Mouse (Mus musculus): ENCODE data around the gene Rfng. TPM values are rescaled to one million over a fixed set of nuclear protein-coding genes. Genes with fewer than 3 reads are reported as not detected.
"Not testable (repeated sequence)": the region's sequence is repeated elsewhere in the genome, so short reads cannot be mapped to it uniquely, and the experiment has no call there.

The Rfng gene
- 10 to 100 TPM; 15.9 to 20.6 TPM for total RNA-seq (2021)
- long read RNA-seq, experiment 1, transcript Rfng-201 (8 exons, 2,118 nt): major isoform, 5 of 13 reads
- long read RNA-seq, experiment 1, partial matches to known transcripts: 0 of 13 reads
- long read RNA-seq, experiment 1, other reads (novel, unspliced or antisense): 7 of 13 reads
- long read RNA-seq, experiment 2, transcript Rfng-201 (8 exons, 2,118 nt): major isoform, 10 of 23 reads
- long read RNA-seq, experiment 2, partial matches to known transcripts: 1 of 23 reads
- long read RNA-seq, experiment 2, other reads (novel, unspliced or antisense): 11 of 23 reads

- peak; percentile 92 for DNase-seq
These were observed at the start of gene Rfng, which contains the start of gene Gps1 for GRCm38 (mm10) chr11:120784064-120784791. TSS of gene Rfng (minus strand) at chr11:120784207. TSS of gene Gps1 (plus strand) at chr11:120784272.

DNA sequence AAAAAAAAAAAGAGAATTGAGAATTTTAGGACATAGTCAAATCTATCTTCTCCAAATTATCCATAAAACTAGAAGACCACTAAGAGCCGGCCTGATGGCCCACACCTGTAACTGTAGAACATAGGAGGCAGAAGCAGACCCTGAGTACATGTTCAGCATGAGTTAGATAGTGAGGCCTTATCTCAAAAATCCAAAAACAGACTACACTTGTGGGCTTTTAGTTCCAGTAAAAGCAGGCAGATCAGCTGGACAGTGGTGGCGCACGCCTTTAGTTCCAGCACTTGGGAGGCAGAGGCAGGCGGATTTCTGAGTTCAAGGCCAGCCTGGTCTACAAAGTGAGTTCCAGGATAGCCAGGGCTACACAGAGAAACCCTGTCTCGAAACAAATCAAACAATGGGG is 49.0 kb upstream of the Rfng start:
- not testable (repeated sequence) for DNase-seq

GRCm38 (mm10) chr11:120831659-120832440 is 47.8 kb upstream of the Rfng start:
- no peak for DNase-seq

DNA sequence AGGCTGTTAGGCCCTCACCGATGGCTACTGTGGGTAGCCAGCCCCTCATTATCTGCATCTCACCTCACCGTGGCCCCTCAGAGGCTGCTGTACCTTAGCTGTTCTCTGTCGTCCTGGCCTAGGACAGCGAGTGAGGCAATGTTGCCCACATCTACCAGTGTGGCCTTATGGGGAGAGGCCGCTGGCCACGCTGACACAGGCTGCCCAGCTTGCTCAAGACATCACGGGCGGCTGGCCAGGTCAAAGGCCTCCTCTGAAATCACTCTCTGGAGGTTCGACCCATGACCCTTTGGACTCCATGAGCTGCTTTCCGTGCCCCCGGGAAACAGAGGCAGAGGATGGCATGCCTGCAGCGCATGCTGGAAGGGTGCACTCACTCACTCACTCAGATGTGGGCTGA is 46.7 kb upstream of the Rfng start:
- peak; percentile 74 for DNase-seq

- no peak for DNase-seq
These were observed 45.9 kb upstream of the Rfng start for GRCm38 (mm10) chr11:120829757-120830532.

DNA sequence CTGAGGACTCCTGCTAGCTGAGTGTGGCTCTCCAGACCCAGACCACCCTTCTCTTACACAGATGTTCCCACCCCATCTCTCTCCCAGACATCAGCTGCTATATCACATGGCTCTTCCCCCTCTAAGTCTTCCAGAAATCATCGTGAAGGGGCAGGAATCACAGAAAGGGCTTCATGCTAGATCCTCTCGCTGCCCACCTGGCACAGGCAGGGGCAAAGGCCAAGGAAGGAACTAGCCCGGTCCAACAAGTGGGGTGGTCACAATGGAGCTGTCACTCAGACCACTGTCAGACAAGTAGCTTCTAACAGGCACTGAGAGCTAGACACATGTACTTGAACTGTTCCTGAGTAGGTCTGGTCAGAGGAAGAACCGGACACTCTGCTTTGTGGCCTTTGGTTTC is 44.4 kb upstream of the Rfng start:
- DNase-seq: no peak

DNA sequence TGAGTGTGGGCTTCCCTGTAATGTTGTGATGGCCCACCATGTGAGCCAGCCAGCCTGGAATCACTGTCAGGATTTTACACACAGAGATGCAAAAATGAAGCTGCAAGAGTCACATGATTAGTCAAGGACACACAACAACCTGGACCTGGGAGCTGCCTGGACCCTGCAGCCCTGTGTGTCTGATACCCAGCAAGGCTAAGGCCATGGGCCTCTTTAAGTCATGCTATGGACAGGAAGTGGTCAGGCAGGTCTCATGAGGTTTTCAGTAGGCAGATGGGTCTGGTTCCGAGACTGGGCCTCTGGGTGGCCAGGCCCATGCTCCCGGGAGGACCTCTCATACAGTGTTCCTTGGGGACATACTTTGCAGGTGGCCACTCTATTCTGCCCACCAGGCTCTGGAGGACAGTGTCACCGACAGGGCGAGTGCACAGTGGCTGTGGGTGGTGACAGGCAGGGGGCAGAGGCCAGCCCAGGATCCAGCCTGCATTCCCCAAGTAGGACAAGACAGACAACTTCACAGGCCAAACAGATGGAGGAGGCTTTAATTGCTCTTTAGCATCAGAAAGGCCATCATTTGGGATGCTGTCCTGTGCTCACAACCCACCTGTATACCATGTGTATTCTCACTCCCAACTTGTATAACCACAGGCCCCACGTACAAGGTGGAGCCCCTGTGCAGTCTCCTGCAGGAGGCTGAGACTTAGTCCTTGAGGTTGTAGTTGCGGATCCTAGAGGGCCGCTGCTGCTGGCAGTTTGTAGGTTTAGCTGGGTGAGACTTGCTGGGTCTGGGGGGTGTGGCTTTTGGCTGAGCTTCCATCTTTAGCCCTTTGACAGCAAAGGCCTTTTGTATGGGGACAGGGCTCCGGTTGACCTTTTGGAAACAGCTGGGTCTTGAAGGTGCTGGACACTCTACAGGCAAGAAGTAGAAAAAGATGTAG is 42.3 kb upstream of the Rfng start:
- DNase-seq: no peak

DNA sequence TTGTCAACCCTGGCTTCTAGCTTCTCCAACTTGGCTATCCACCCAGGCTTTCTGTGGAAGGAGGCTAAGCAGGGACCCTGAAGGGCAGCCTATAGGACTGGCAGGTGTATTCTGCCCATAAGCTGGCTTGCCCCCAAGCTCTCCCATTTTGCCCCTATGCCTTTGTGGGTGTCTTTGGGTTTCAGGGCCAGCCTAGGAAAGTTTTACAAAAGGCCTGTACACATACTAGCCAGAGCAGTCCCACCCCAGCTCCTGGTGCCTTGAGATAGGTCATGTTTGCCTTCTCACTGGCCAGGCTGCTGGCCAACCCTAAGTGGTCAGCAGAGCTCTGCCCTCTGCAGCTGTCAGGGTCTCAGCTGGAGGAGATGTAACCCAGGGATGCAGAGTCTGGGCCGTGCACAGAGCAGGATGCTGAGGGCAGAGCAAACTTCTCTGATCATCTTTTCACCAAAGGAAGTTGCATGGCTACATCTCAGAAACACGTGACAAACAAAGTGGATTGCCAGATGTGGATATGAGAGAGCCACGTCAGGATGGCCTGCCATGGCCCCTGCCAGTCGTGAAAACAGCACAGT is 41.4 kb upstream of the Rfng start:
- DNase-seq: no peak

GRCm38 (mm10) chr11:120824787-120825288 is 40.8 kb upstream of the Rfng start:
- DNase-seq: no peak

GRCm38 (mm10) chr11:120823956-120824786 is 40.2 kb upstream of the Rfng start, which contains the start of gene Fasn:
TSS of gene Fasn (minus strand) at chr11:120824547.
- peak; percentile 97 for DNase-seq

DNA sequence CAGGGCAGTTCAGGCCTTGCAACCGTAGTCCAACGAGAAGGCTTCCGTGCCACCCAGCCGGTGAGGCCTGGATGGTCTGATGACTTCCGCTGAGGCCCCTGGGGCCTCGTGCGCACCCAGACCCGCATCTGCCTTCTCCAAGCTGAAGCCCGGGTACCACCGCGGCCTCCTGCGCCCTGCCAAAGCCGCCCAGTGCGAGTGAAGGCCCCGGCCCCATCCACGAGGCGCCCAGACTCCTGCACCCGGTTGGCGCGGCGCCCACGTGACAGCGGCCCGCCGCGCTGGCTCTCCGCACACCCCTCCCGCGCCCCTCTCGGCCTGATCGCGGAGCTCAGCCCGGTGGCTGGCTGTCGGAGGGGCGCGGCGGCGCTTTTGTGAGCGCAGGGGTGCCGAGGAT is 39.5 kb upstream of the Rfng start:
- DNase-seq: peak; percentile 78

DNA sequence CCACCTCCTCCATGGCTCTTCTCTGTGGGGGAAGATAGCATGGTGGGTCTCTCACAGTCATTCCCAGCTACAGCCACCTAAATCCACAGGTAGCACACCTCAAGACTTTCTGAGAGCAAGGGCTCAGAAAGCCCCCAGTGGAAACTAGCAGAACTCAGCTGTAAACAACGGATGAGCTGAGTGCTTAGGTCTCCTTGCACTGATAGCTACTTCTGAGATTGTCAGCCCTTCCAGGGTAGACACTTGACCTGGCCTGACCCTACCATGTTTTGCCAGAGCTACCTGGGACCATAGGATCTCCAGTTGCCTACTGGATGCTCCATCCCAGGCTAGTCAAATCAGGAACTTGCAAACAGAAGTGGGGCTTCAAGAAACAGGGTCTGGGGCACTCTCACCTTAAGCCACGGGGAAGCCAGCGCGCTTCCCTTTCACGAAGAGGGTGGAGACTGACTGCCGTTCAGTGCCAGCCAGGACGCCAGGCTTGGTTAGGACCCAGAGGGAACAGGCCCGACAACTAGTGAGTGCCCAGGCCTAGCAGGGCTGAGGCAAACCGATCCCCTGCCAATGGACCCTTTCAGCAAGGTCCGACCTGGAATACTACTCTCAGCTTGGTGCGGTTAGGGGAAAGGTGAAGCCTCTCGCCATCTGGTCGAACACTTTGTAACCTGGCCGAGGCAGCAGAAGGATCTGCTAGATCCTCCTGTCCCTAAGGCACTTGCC is 39.0 kb upstream of the Rfng start:
- DNase-seq: peak; percentile 61

DNA sequence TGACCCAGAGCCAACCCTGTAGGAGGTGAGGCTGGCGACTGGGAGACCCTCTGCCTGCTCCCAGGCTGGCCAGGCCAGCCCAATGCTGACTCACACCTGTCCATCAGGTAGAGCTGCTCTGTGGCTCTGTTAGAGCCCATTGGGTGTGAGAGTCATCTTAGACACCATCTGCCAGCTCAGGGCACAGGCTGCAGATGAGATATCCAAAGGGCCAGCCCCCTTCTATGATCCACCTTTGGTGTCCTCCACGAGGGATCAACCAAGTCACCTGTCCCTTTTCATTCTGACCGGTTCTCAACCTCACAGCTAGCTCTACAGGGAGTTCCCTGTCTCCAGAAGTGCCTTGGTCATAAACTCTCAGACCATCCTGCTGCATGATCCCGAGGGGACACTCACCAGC is 38.3 kb upstream of the Rfng start:
- DNase-seq: no peak

GRCm38 (mm10) chr11:120821076-120821922 is 37.3 kb upstream of the Rfng start:
- no peak for DNase-seq

DNA sequence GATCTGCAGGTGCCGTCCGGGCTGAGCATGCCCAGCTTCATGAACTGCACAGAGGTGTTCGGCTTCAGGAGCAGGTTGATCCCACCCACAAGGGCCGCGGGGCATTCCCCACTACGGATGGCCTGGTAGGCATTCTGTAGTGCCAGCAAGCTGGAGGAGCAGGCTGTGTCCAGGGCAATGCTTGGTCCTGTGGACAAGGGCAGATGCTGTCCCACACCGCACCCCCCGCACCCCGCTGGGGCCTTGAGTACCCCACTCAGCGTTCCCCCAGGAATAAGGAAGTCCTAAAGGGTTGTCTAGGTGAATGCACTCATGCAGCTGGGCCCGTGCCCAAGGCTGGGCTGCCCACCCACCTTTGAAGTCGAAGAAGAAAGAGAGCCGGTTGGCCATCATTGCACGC is 36.5 kb upstream of the Rfng start:
- DNase-seq: no peak

DNA sequence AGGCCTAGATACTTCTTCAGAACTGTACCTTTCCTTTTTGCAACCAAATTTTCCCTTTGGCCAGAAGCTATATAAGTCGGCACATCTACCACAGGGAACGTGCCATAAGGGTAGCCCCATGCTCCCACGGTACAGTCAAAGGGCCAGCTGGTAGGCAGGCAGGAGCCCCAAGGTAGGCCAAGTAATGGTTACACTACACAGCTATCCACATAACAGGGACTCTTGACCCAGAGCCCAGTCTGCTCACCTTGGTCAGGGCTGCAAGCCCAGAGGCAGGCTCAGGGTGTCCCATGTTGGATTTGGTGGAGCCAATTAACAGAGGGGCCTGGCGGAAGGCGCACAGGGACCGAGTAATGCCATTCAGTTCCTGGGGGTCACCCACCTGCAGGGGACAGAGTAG is 35.5 kb upstream of the Rfng start:
- no peak for DNase-seq

DNA sequence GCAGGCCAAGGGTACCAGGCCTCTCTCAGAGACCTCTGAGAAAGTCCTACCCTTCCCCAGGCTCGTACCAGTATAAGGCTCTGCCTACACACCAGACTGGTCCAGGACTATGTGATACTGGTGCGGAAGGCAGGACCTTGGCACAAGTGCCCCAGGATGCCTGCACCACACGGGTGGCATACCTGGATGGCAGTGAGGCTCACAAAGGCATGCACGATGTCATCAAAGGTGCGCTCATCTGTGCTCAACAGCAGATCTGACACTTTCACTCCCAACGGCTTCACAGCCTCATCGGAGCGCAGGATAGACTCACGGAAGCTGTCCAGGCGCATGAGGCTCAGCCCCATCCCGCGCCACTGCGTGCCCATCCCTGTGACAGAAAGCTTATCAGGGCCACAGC is 34.2 kb upstream of the Rfng start:
- no peak for DNase-seq

DNA sequence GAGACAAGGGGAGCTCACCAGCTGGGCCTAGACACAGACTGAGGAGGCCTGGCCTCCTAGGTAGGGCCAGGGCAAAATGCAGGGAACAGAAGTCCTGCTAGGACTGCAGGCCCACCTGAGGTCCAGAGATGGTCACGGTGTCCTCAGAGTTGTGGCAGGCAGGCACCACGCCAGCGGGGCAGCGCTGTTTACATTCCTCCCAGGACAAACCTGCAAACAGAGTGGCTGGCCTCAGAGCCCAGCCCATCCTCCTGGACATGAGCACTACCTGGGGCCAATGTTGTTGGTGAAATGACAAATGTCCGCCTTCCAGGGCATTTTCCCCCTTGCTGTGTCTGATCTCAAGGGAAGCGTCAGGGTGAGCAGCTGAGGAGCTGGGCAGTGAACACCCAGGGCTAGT is 33.4 kb upstream of the Rfng start:
- DNase-seq: no peak

Data from adrenal gland, postnatal 10 days (tissue).